Mouse (Mus musculus): Measurements from ENCODE around the gene Bcl2.

DNA sequence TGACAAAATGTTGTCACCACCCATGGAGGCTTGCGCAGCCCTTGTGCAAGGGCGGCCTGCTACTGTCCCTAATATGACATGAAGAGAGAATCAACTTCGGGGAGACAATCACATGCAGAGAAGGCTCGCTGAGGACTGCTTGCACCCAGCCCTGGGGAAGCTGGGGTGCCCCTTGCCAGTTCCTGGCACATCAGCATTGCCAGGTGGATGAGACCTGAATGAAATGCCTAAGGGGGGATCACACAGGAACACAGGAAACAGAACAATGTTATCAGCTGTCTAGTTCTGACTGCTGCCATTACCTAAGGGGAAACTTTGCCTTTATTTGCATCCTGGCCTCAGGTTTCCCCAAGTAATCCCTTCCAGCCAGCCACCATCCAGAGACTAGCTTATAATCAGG lies 63.6 kb downstream of the Bcl2 start:
- TF ChIP-seq SMC3 (IDR thresholded peaks at IDR 0.05; ENCODE audit: low read depth, low read length), result no peak
- TF ChIP-seq CTCF (IDR thresholded peaks at IDR 0.05 in 2 of 3, conservative IDR thresholded peaks at IDR 0.05 in 1 of 3; ENCODE audit: control insufficient read depth in 1 of 3, insufficient read depth in 1 of 3, low read depth in 2 of 3, low read length in 3 of 3, poor library complexity in 1 of 3, severe bottlenecking in 1 of 3), result no peak
- TF ChIP-seq ZMIZ1 (IDR thresholded peaks at IDR 0.05; ENCODE audit: low read depth, low read length), result no peak
- TF ChIP-seq MXI1 (IDR thresholded peaks at IDR 0.05; ENCODE audit: low read depth, low read length), result no peak
- TF ChIP-seq POLR2A (IDR thresholded peaks at IDR 0.05; ENCODE audit: control insufficient read depth in 1 of 2, insufficient read depth in 1 of 2, low read depth in 1 of 2, low read length in 2 of 2, poor library complexity in 1 of 2), result no peak
- no peak for TF ChIP-seq RCOR1 (IDR thresholded peaks at IDR 0.05; ENCODE audit: low read depth, low read length)
- no peak for TF ChIP-seq EP300 (IDR thresholded peaks at IDR 0.05; ENCODE audit: low read depth in 1 of 2, low read length in 2 of 2)
